Mouse (Mus musculus) gastrocnemius, postnatal 14 days (tissue): ENCODE results near the gene Polr2g. TPM values are rescaled to one million over a fixed set of nuclear protein-coding genes. Genes with fewer than 3 reads are reported as not detected.

Experiments used
- DNase-seq: peaks from one replicate; pipeline ENCODE4 v3.0.0; 2021; ENCODE audit warnings: mixed read lengths
- intact Hi-C: fragments of 180-260 bp; cut with DNase I; formaldehyde crosslinking; loops from one replicate; pipeline ENCODE4 v1.15.1; 2025; ENCODE audit warnings: low total_unique reads
- total RNA-seq, 2 experiments: library from RNA; stranded (reverse); gene quantifications; 2 replicates each; pipeline ENCODE4 v1.2.3; 2021

Gene Polr2g
- total RNA-seq, 2 experiments from 2014 or later: 34.1 to 35.5 TPM

- no peak for DNase-seq
- intact Hi-C loops: no loop called here
Measured at GRCm38 (mm10) chr19:8772996-8773395, 25.4 kb downstream of the Polr2g start.

- peak; percentile 84 for DNase-seq
- intact Hi-C loops: no loop called here
Measured at GRCm38 (mm10) chr19:8770567-8771270, 27.7 kb downstream of the Polr2g start, which contains the start of gene Tmem223. Gene Tmem223, plus strand, starts transcription at chr19:8770996.

GRCm38 (mm10) chr19:8765562-8765961 lies 32.8 kb downstream of the Polr2g start:
- DNase-seq: no peak
- intact Hi-C loops: no loop called here

- intact Hi-C loops: no loop called here
- DNase-seq: no peak
Measured at GRCm38 (mm10) chr19:8763276-8763675, 35.1 kb downstream of the Polr2g start.

GRCm38 (mm10) chr19:8760757-8761156 lies 37.6 kb downstream of the Polr2g start:
- DNase-seq: no peak
- intact Hi-C loops: no loop called here

GRCm38 (mm10) chr19:8758899-8759298 lies 39.5 kb downstream of the Polr2g start:
- no peak for DNase-seq
- intact Hi-C loops: no loop called here

- no peak for DNase-seq
- intact Hi-C loops: no loop called here
Measured at GRCm38 (mm10) chr19:8757471-8757998, 40.8 kb downstream of the Polr2g start.

GRCm38 (mm10) chr19:8756635-8757387 lies 41.6 kb downstream of the Polr2g start, which contains the start of gene Nxf1:
Gene Nxf1, plus strand, starts transcription at chr19:8757073.
- DNase-seq: peak; percentile 94
- intact Hi-C loops: no loop called here

GRCm38 (mm10) chr19:8755652-8756051 lies 42.7 kb downstream of the Polr2g start:
- intact Hi-C loops: no loop called here
- DNase-seq: no peak

- intact Hi-C loops: no loop called here
- DNase-seq: no peak
Measured at GRCm38 (mm10) chr19:8747368-8747767, 51.0 kb downstream of the Polr2g start.

GRCm38 (mm10) chr19:8745382-8745781 lies 53.0 kb downstream of the Polr2g start:
- intact Hi-C loops: no loop called here
- no peak for DNase-seq

Other genes starting within 250 kb of the Polr2g start
- not detected for gene Slc22a8, start 207.3 kb downstream of the Polr2g start, total RNA-seq
- not detected for gene Slc22a6, start 180.5 kb downstream of the Polr2g start, total RNA-seq
- under 1 TPM in 1 of 2 experiments, not detected in 1; 0.02 TPM for gene Chrm1, start 134.8 kb downstream of the Polr2g start, total RNA-seq
- 10 to 100 TPM; 24.6 to 26.8 TPM for gene Slc3a2, start 75.2 kb downstream of the Polr2g start, total RNA-seq
- 10 to 100 TPM; 21.7 to 23.4 TPM for gene Wdr74, start 62.8 kb downstream of the Polr2g start, total RNA-seq
- not detected for gene 1700092M07Rik, start 57.9 kb downstream of the Polr2g start, total RNA-seq
- 10 to 100 TPM; 24.1 to 28.0 TPM for gene Stx5a, start 57.2 kb downstream of the Polr2g start, total RNA-seq
- 10 to 100 TPM; 32.5 to 33.2 TPM for gene Nxf1, start 41.5 kb downstream of the Polr2g start, total RNA-seq
- gene Tmem223, start 27.6 kb downstream of the Polr2g start, total RNA-seq: 10 to 100 TPM; 78.5 to 81.9 TPM
- 10 to 100 TPM in 1 of 2 experiments, 1 to 10 TPM in 1; 9.7 to 11.1 TPM for gene Tmem179b, start 24.1 kb downstream of the Polr2g start, total RNA-seq
- gene Taf6l, start 12.2 kb downstream of the Polr2g start, total RNA-seq: 1 to 10 TPM; 9.0 to 9.4 TPM
- 1 to 10 TPM in 1 of 2 experiments, under 1 TPM in 1; 0.62 to 1.5 TPM for gene Zbtb3, start 4.0 kb upstream of the Polr2g start, total RNA-seq
- 10 to 100 TPM in 1 of 2 experiments, 1 to 10 TPM in 1; 9.6 to 10.7 TPM for gene Ttc9c, start 20.8 kb upstream of the Polr2g start, total RNA-seq
- gene Hnrnpul2, start 21.4 kb upstream of the Polr2g start, total RNA-seq: 10 to 100 TPM; 35.4 to 37.3 TPM
- gene AC129217.1, start 31.2 kb upstream of the Polr2g start, total RNA-seq: not detected
- gene Bscl2, start 38.9 kb upstream of the Polr2g start, total RNA-seq: 10 to 100 TPM; 14.4 to 15.6 TPM
- gene Gng3, start 40.6 kb upstream of the Polr2g start, total RNA-seq: not detected
- gene Lrrn4cl, start 52.2 kb upstream of the Polr2g start, total RNA-seq: 10 to 100 TPM in 1 of 2 experiments, 1 to 10 TPM in 1; 7.8 to 11.0 TPM
- 100 to 1,000 TPM; 182 to 211 TPM for gene Ubxn1, start 72.9 kb upstream of the Polr2g start, total RNA-seq
- 10 to 100 TPM; 55.1 to 64.7 TPM for gene Uqcc3, start 82.3 kb upstream of the Polr2g start, total RNA-seq
- gene Lbhd1, start 85.2 kb upstream of the Polr2g start, total RNA-seq: 1 to 10 TPM; 4.4 to 6.7 TPM
- gene Gm49403, start 85.4 kb upstream of the Polr2g start, total RNA-seq: not detected
- gene 1810009A15Rik, start 90.3 kb upstream of the Polr2g start, total RNA-seq: 10 to 100 TPM; 20.3 to 26.3 TPM
- gene Gm49416, start 90.3 kb upstream of the Polr2g start, total RNA-seq: 1 to 10 TPM in 1 of 2 experiments, not detected in 1; 3.3 TPM
- 10 to 100 TPM in 1 of 2 experiments, 1 to 10 TPM in 1; 9.5 to 10.3 TPM for gene Ints5, start 94.4 kb upstream of the Polr2g start, total RNA-seq
- gene Ganab, start 99.5 kb upstream of the Polr2g start, total RNA-seq: 10 to 100 TPM; 30.7 to 34.3 TPM
- gene B3gat3, start 121.8 kb upstream of the Polr2g start, total RNA-seq: 10 to 100 TPM; 21.4 to 24.2 TPM
- gene Rom1, start 130.8 kb upstream of the Polr2g start, total RNA-seq: 1 to 10 TPM; 4.9 to 6.0 TPM
- gene Eml3, start 131.0 kb upstream of the Polr2g start, total RNA-seq: 1 to 10 TPM; 8.6 to 8.9 TPM
- gene Mta2, start 143.3 kb upstream of the Polr2g start, total RNA-seq: 10 to 100 TPM; 27.4 to 27.9 TPM
- gene Tut1, start 155.3 kb upstream of the Polr2g start, total RNA-seq: 1 to 10 TPM; 8.2 to 8.4 TPM
- gene Eef1g, start 168.5 kb upstream of the Polr2g start, total RNA-seq: 100 to 1,000 TPM; 500 to 587 TPM
- 100 to 1,000 TPM; 194 to 197 TPM for gene Ahnak, start 190.7 kb upstream of the Polr2g start, total RNA-seq